Mouse (Mus musculus) hindbrain, embryonic 10.5 days (tissue): ENCODE data around the gene Cldn34c3. TPM values are rescaled to one million over a fixed set of nuclear protein-coding genes. Genes with fewer than 3 reads are reported as not detected.
"Not testable (repeated sequence)": the region's sequence is repeated elsewhere in the genome, so short reads cannot be mapped to it uniquely, and the experiment has no call there.

Experiments used
- DNase-seq: peaks from one replicate; pipeline ENCODE4 v3.0.0-alpha.2; 2017; ENCODE audit warnings: low spot score
- H3K27ac ChIP-seq: fragments of 300-500 bp; sonication (generic); 2 replicates; pipeline ENCODE4 v1.5.1; 2016; ENCODE audit warnings: mild to moderate bottlenecking, moderate library complexity
- H3K27me3 ChIP-seq: fragments of 300-500 bp; sonication (generic); 2 replicates; pipeline ENCODE4 v1.6.1; 2016; ENCODE audit warnings: mild to moderate bottlenecking; ENCODE audit not compliant: poor library complexity, insufficient read depth, severe bottlenecking
- H3K36me3 ChIP-seq: fragments of 300-500 bp; sonication (generic); 2 replicates; pipeline ENCODE4 v1.6.1; 2016; ENCODE audit warnings: mild to moderate bottlenecking, moderate library complexity
- H3K4me1 ChIP-seq: fragments of 300-500 bp; sonication (generic); replicated peaks from 2 replicates; pipeline ENCODE4 v1.6.1; 2016; ENCODE audit warnings: mild to moderate bottlenecking
- H3K4me3 ChIP-seq: fragments of 300-500 bp; sonication (generic); 2 replicates; pipeline ENCODE4 v1.5.1; 2016; ENCODE audit warnings: mild to moderate bottlenecking, moderate library complexity
- H3K9me3 ChIP-seq: fragments of 300-500 bp; sonication (generic); 2 replicates; pipeline ENCODE4 v1.6.1; 2016; ENCODE audit warnings: mild to moderate bottlenecking, moderate library complexity
- polyA plus RNA-seq: library from polyadenylated mRNA; unstranded; fragments of >200 nt; fragmentation: Nextera tagmentation; extraction: Ambion mirVana; gene quantifications from 2 replicates; pipeline ENCODE4 v1.2.1, GENCODE M21; 2016

Gene Cldn34c3
- polyA plus RNA-seq = not detected in 2 replicates

DNA sequence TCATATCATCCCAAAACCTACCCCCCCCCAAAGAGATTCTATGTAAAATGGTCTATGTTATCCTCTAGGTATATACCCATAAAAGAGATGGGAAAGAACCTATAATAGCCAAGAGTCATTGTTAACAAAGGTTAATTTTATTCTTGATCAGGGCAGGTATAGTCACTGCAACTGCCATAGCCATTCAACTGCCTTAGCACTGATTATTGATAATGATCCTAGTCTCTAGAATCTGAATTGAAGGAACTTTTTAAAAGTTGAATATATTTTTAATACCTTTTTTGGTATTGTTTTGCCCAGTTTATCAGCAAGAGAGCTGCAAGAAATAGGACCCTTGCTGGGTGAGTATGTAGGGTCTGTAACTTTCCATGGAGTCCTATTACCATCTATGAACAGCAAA, at the start of gene Cldn34c3:
Gene Cldn34c3, plus strand, starts transcription at position 301 of the 400 bp plus-strand sequence.
- H3K4me1 ChIP-seq, H3K9me3 ChIP-seq, H3K27ac ChIP-seq, DNase-seq, H3K27me3 ChIP-seq, H3K4me3 ChIP-seq, H3K36me3 ChIP-seq: not testable (repeated sequence)

Other genes with a start within 250 kb of the Cldn34c3 start
- gene Cldn34c2, start 212.0 kb upstream of the Cldn34c3 start, polyA plus RNA-seq = not detected in 2 replicates
- gene Gm17467, start 88.9 kb upstream of the Cldn34c3 start, polyA plus RNA-seq = not detected in 2 replicates